Mouse (Mus musculus) stomach, embryonic 14.5 days (tissue): Measurements from ENCODE around the gene Dguok. TPM values are rescaled to one million over a fixed set of nuclear protein-coding genes. Genes with fewer than 3 reads are reported as not detected.

Experiments used
- ATAC-seq: fragments of 200-750 bp; cut with Nextera tagmentation; 2 replicates; pipeline ENCODE4 v1.8.0; 2017; ENCODE audit warnings: low read depth, moderate TSS enrichment; ENCODE audit not compliant: insufficient number of reproducible peaks, insufficient read depth, low FRiP score
- H3K27ac ChIP-seq: fragments of 300-500 bp; sonication (generic); 2 replicates; pipeline ENCODE4 v1.5.1; 2014; ENCODE audit warnings: mild to moderate bottlenecking, low read length, moderate library complexity, mixed read lengths
- H3K27me3 ChIP-seq: fragments of 300-500 bp; sonication (generic); 2 replicates; pipeline ENCODE4 v1.6.1; 2014; ENCODE audit warnings: low read length, control low read depth, mixed read lengths; ENCODE audit not compliant: control insufficient read depth, insufficient read depth
- H3K36me3 ChIP-seq: fragments of 300-500 bp; sonication (generic); 2 replicates; pipeline ENCODE4 v1.6.1; 2014; ENCODE audit warnings: mild to moderate bottlenecking, control low read depth, low read length, moderate library complexity, mixed read lengths; ENCODE audit not compliant: control insufficient read depth, insufficient read depth
- H3K4me1 ChIP-seq: fragments of 300-500 bp; sonication (generic); 2 replicates; pipeline ENCODE4 v1.6.1; 2014; ENCODE audit warnings: low read length, control low read depth, mixed read lengths; ENCODE audit not compliant: control insufficient read depth, insufficient read depth
- H3K4me2 ChIP-seq: fragments of 300-500 bp; sonication (generic); replicated peaks from 2 replicates; pipeline ENCODE4 v1.6.1; 2014; ENCODE audit warnings: low read depth, low read length, control low read depth
- H3K4me3 ChIP-seq: fragments of 300-500 bp; sonication (generic); 2 replicates; pipeline ENCODE4 v1.5.1; 2014; ENCODE audit warnings: low read depth, low read length, control low read depth
- H3K9ac ChIP-seq: fragments of 300-500 bp; sonication (generic); replicated peaks from 2 replicates; pipeline ENCODE4 v1.6.1; 2014; ENCODE audit warnings: low read depth, mild to moderate bottlenecking, control low read depth, low read length, moderate library complexity, mixed read lengths
- H3K9me3 ChIP-seq: fragments of 300-500 bp; sonication (generic); 2 replicates; pipeline ENCODE4 v1.6.1; 2016; ENCODE audit warnings: low read depth, low read length, control low read depth; ENCODE audit not compliant: control insufficient read depth
- WGBS: fragments of 180-500 bp; shearing (Covaris S2); extraction: QIAGEN DNeasy Blood & Tissue Kit; methylation state at CpG from one replicate; pipeline ENCODE4 v1.1.7; 2014; 5-methylcytosine and 5-hydroxymethylcytosine counted together
- polyA plus RNA-seq: library from polyadenylated mRNA; unstranded; fragments of >200 nt; fragmentation: Nextera tagmentation; extraction: Ambion mirVana; gene quantifications from 2 replicates; pipeline ENCODE4 v1.2.1, GENCODE M21; 2014

Dguok gene
- polyA plus RNA-seq, 1 experiment from 2014 or later: 95.0 TPM

- Histone ChIP-seq H3K4me3 (peak overlapping the region; percentile 67; the same call in 1 of the 2 replicates), H3K9me3 (no peaks in the 10 kb centered on the region; the same call in 1 of the 2 replicates), H3K27ac (no peak overlapping the region), H3K27me3 (no peaks in the 10 kb centered on the region), H3K4me1 (0 out of 2 replicates have a peak, but pooled peaks cover 7% of the 10 kb centered on the region), H3K4me2 (peak overlapping the region; percentile 50), H3K9ac (no peak overlapping the region), H3K36me3 (peaks cover 6% of the 10 kb centered on the region; the same call in 1 of the 2 replicates)
- no peak for ATAC-seq
- WGBS: 89% methylated on average over 4 of the region's 4 CpGs
These were observed 1.2 kb downstream of the Dguok start for GRCm38 (mm10) chr6:83505554-83505953.

GRCm38 (mm10) chr6:83503361-83503760, 3.4 kb downstream of the Dguok start:
- Histone ChIP-seq H3K4me1 (0 out of 2 replicates have a peak, but pooled peaks cover 7% of the 10 kb centered on the region), H3K9me3 (no peaks in the 10 kb centered on the region; the same call in 1 of the 2 replicates), H3K4me3 (no peak overlapping the region), H3K4me2 (no peak overlapping the region), H3K9ac (no peak overlapping the region), H3K27ac (no peak overlapping the region), H3K36me3 (peaks cover 6% of the 10 kb centered on the region; the same call in 1 of the 2 replicates), H3K27me3 (no peaks in the 10 kb centered on the region)
- no peak for ATAC-seq
- WGBS: 71% methylated on average over 3 of the region's 3 CpGs

- no peak overlapping the region for H3K9ac ChIP-seq
- no peak for ATAC-seq
- no peaks in the 10 kb centered on the region; the same call in 1 of the 2 replicates for H3K9me3 ChIP-seq
- no peak overlapping the region for H3K27ac ChIP-seq
- 92% methylated on average over 3 of the region's 3 CpGs for WGBS
- no peak overlapping the region for H3K4me3 ChIP-seq
- H3K4me1 ChIP-seq: 0 out of 2 replicates have a peak, but pooled peaks cover 7% of the 10 kb centered on the region
- peaks cover 6% of the 10 kb centered on the region; the same call in 1 of the 2 replicates for H3K36me3 ChIP-seq
- H3K4me2 ChIP-seq: no peak overlapping the region
- H3K27me3 ChIP-seq: no peaks in the 10 kb centered on the region
These were observed 4.1 kb downstream of the Dguok start for GRCm38 (mm10) chr6:83502656-83503055.

GRCm38 (mm10) chr6:83501524-83502310, 5.1 kb downstream of the Dguok start:
- ATAC-seq: no peak
- Histone ChIP-seq H3K27ac (no peak overlapping the region), H3K4me2 (no peak overlapping the region), H3K36me3 (peaks cover 9% of the 10 kb centered on the region; the same call in 1 of the 2 replicates), H3K9me3 (no peaks in the 10 kb centered on the region; the same call in 1 of the 2 replicates), H3K27me3 (no peaks in the 10 kb centered on the region), H3K4me1 (0 out of 2 replicates have a peak, but pooled peaks cover 7% of the 10 kb centered on the region), H3K9ac (no peak overlapping the region), H3K4me3 (no peak overlapping the region)
- WGBS: 58% methylated on average over 9 of the region's 9 CpGs

GRCm38 (mm10) chr6:83500462-83500861, 6.3 kb downstream of the Dguok start:
- no peak for ATAC-seq
- Histone ChIP-seq H3K9me3 (no peaks in the 10 kb centered on the region; the same call in 1 of the 2 replicates), H3K4me3 (no peak overlapping the region), H3K9ac (no peak overlapping the region), H3K4me2 (no peak overlapping the region), H3K27ac (no peak overlapping the region), H3K4me1 (0 out of 2 replicates have a peak, but pooled peaks cover 2% of the 10 kb centered on the region), H3K36me3 (peaks cover 9% of the 10 kb centered on the region; the same call in 1 of the 2 replicates), H3K27me3 (no peaks in the 10 kb centered on the region)
- WGBS: 63% methylated on average over 3 of the region's 3 CpGs

GRCm38 (mm10) chr6:83499078-83499477, 7.7 kb downstream of the Dguok start:
- Histone ChIP-seq H3K27ac (no peak overlapping the region), H3K9me3 (no peaks in the 10 kb centered on the region; the same call in 1 of the 2 replicates), H3K9ac (no peak overlapping the region), H3K4me1 (no peaks in the 10 kb centered on the region), H3K27me3 (no peaks in the 10 kb centered on the region), H3K4me3 (no peak overlapping the region), H3K4me2 (no peak overlapping the region), H3K36me3 (peaks cover 11% of the 10 kb centered on the region)
- no peak for ATAC-seq
- 92% methylated on average over 10 of the region's 10 CpGs for WGBS

GRCm38 (mm10) chr6:83496753-83497710, 9.7 kb downstream of the Dguok start:
- peaks cover 12% of the 10 kb centered on the region for H3K36me3 ChIP-seq
- no peak overlapping the region for H3K9ac ChIP-seq
- no peak overlapping the region for H3K27ac ChIP-seq
- H3K4me2 ChIP-seq: no peak overlapping the region
- no peak overlapping the region for H3K4me3 ChIP-seq
- no peak for ATAC-seq
- H3K4me1 ChIP-seq: no peaks in the 10 kb centered on the region
- no peaks in the 10 kb centered on the region; the same call in 1 of the 2 replicates for H3K9me3 ChIP-seq
- H3K27me3 ChIP-seq: no peaks in the 10 kb centered on the region
- 85% methylated on average over 22 of the region's 22 CpGs for WGBS
